Mouse (Mus musculus): ENCODE data around the gene Gpatch2.

Gpatch2 gene

GRCm38 (mm10) chr1:187215181-187216116 is at the start of gene Gpatch2, which contains the start of gene Spata17:
Gene Gpatch2 (plus strand): TSS chr1:187215508.
Gene Spata17 (minus strand): TSS chr1:187215465.
- DNase-seq (ENCODE audit: low spot score in 2 of 2): peak; percentile 29 to 53

GRCm38 (mm10) chr1:187169646-187170045 is 45.7 kb upstream of the Gpatch2 start:
- no peak for DNase-seq (ENCODE audit: low spot score in 2 of 2)

GRCm38 (mm10) chr1:187170361-187170760 is 44.9 kb upstream of the Gpatch2 start:
- DNase-seq (ENCODE audit: low spot score in 2 of 2): no peak

GRCm38 (mm10) chr1:187175991-187176390 is 39.3 kb upstream of the Gpatch2 start:
- no peak for DNase-seq (ENCODE audit: low spot score in 2 of 2)

- DNase-seq (ENCODE audit: low spot score in 2 of 2): no peak
Observed at GRCm38 (mm10) chr1:187178546-187178945, 36.8 kb upstream of the Gpatch2 start.

- DNase-seq (ENCODE audit: low spot score in 2 of 2): no peak
Observed at GRCm38 (mm10) chr1:187205506-187205905, 9.8 kb upstream of the Gpatch2 start.

- DNase-seq (ENCODE audit: low spot score in 2 of 2): no peak
Observed at GRCm38 (mm10) chr1:187209496-187209895, 5.8 kb upstream of the Gpatch2 start.

- no peak for DNase-seq (ENCODE audit: low spot score in 2 of 2)
Observed at GRCm38 (mm10) chr1:187210736-187211135, 4.6 kb upstream of the Gpatch2 start.

GRCm38 (mm10) chr1:187216620-187217410 is 1.5 kb downstream of the Gpatch2 start:
- DNase-seq (ENCODE audit: low spot score in 2 of 2): no peak

- no peak for DNase-seq (ENCODE audit: low spot score in 2 of 2)
Observed at GRCm38 (mm10) chr1:187220756-187221155, 5.4 kb downstream of the Gpatch2 start.

GRCm38 (mm10) chr1:187226328-187227025 is 11.2 kb downstream of the Gpatch2 start:
- no peak for DNase-seq (ENCODE audit: low spot score in 2 of 2)

- no peak for DNase-seq (ENCODE audit: low spot score in 2 of 2)
Observed at GRCm38 (mm10) chr1:187228414-187229146, 13.3 kb downstream of the Gpatch2 start.

GRCm38 (mm10) chr1:187230255-187230654 is 14.9 kb downstream of the Gpatch2 start:
- no peak for DNase-seq (ENCODE audit: low spot score in 2 of 2)

GRCm38 (mm10) chr1:187232196-187232955 is 17.1 kb downstream of the Gpatch2 start:
- no peak for DNase-seq (ENCODE audit: low spot score in 2 of 2)

- DNase-seq (ENCODE audit: low spot score in 2 of 2): no peak
Observed at GRCm38 (mm10) chr1:187232996-187233615, 17.8 kb downstream of the Gpatch2 start.

- DNase-seq (ENCODE audit: low spot score in 2 of 2): no peak
Observed at GRCm38 (mm10) chr1:187235161-187235560, 19.9 kb downstream of the Gpatch2 start.

- no peak for DNase-seq (ENCODE audit: low spot score in 2 of 2)
Observed at GRCm38 (mm10) chr1:187236296-187236695, 21.0 kb downstream of the Gpatch2 start.

- DNase-seq (ENCODE audit: low spot score in 2 of 2): no peak
Observed at GRCm38 (mm10) chr1:187238061-187238460, 22.8 kb downstream of the Gpatch2 start.

GRCm38 (mm10) chr1:187240304-187240703 is 25.0 kb downstream of the Gpatch2 start:
- no peak for DNase-seq (ENCODE audit: low spot score in 2 of 2)

- no peak for DNase-seq (ENCODE audit: low spot score in 2 of 2)
Observed at GRCm38 (mm10) chr1:187241329-187241728, 26.0 kb downstream of the Gpatch2 start.
